Mouse (Mus musculus) limb, embryonic 12.5 days (tissue): Measurements from ENCODE around the gene Fam71e1. TPM values are rescaled to one million over a fixed set of nuclear protein-coding genes. Genes with fewer than 3 reads are reported as not detected.

Experiments
- ATAC-seq: fragments of 200-750 bp; cut with Nextera tagmentation; 2 replicates; pipeline ENCODE4 v1.8.0; 2017; ENCODE audit warnings: low read depth, moderate TSS enrichment; ENCODE audit not compliant: insufficient number of reproducible peaks, insufficient read depth, low FRiP score, low TSS enrichment
- H3K27ac ChIP-seq: fragments of 300-500 bp; sonication (generic); 2 replicates; pipeline ENCODE4 v1.5.1; 2016; ENCODE audit warnings: mild to moderate bottlenecking, moderate library complexity
- H3K27me3 ChIP-seq: fragments of 300-500 bp; sonication (generic); 2 replicates; pipeline ENCODE4 v1.6.1; 2016; ENCODE audit warnings: mild to moderate bottlenecking, moderate library complexity
- H3K36me3 ChIP-seq: fragments of 300-500 bp; sonication (generic); 2 replicates; pipeline ENCODE4 v1.6.1; 2016; ENCODE audit warnings: mild to moderate bottlenecking, moderate library complexity
- H3K4me1 ChIP-seq: fragments of 300-500 bp; sonication (generic); replicated peaks from 2 replicates; pipeline ENCODE4 v1.6.1; 2016
- H3K4me2 ChIP-seq: fragments of 300-500 bp; sonication (generic); 2 replicates; pipeline ENCODE4 v1.6.1; 2016; ENCODE audit warnings: mild to moderate bottlenecking, moderate library complexity
- H3K4me3 ChIP-seq: fragments of 300-500 bp; sonication (generic); replicated peaks from 2 replicates; pipeline ENCODE4 v1.5.1; 2016; ENCODE audit warnings: mild to moderate bottlenecking
- H3K9ac ChIP-seq: fragments of 300-500 bp; sonication (generic); replicated peaks from 2 replicates; pipeline ENCODE4 v1.6.1; 2016; ENCODE audit warnings: mild to moderate bottlenecking, moderate library complexity
- H3K9me3 ChIP-seq: fragments of 300-500 bp; sonication (generic); 2 replicates; pipeline ENCODE4 v1.6.1; 2016; ENCODE audit warnings: mild to moderate bottlenecking, moderate library complexity
- WGBS: fragments of 180-500 bp; shearing (Covaris S2); methylation state at CpG from one replicate; pipeline ENCODE4 v1.1.7; 2016; 5-methylcytosine and 5-hydroxymethylcytosine counted together
- polyA plus RNA-seq: library from polyadenylated mRNA; unstranded; fragments of >200 nt; fragmentation: Nextera tagmentation; extraction: Ambion mirVana; gene quantifications from 2 replicates; pipeline ENCODE4 v1.2.1, GENCODE M21; 2016

The Fam71e1 gene
- polyA plus RNA-seq, 1 experiment from 2014 or later: 19.0 TPM

- no peak overlapping the region for H3K9ac ChIP-seq
- H3K27me3 ChIP-seq: peaks cover 50% of the 10 kb centered on the region
- H3K4me1 ChIP-seq: peaks cover 21% of the 10 kb centered on the region
- H3K27ac ChIP-seq: no peak overlapping the region
- WGBS: 51% methylated on average over 9 of the region's 9 CpGs
- no peak for ATAC-seq
- H3K9me3 ChIP-seq: no peaks in the 10 kb centered on the region
- H3K4me2 ChIP-seq: no peak overlapping the region
- no peaks in the 10 kb centered on the region for H3K36me3 ChIP-seq
- H3K4me3 ChIP-seq: no peak overlapping the region
These were observed 23.3 kb upstream of the Fam71e1 start for GRCm38 (mm10) chr7:44472961-44473646.

GRCm38 (mm10) chr7:44474419-44474818 is 22.0 kb upstream of the Fam71e1 start:
- Histone ChIP-seq H3K36me3 (no peaks in the 10 kb centered on the region), H3K4me2 (peak overlapping the region; percentile 2; the same call in 1 of the 2 replicates), H3K9ac (0 out of 2 replicates have a peak overlapping the region, but pooled peaks have one; percentile 31), H3K27me3 (peaks cover 63% of the 10 kb centered on the region), H3K4me1 (peaks cover 13% of the 10 kb centered on the region), H3K9me3 (no peaks in the 10 kb centered on the region), H3K4me3 (0 out of 2 replicates have a peak overlapping the region, but pooled peaks have one; percentile 13), H3K27ac (0 out of 2 replicates have a peak overlapping the region, but pooled peaks have one; percentile 8)
- 37% methylated on average over 4 of the region's 4 CpGs for WGBS
- ATAC-seq: no peak

DNA sequence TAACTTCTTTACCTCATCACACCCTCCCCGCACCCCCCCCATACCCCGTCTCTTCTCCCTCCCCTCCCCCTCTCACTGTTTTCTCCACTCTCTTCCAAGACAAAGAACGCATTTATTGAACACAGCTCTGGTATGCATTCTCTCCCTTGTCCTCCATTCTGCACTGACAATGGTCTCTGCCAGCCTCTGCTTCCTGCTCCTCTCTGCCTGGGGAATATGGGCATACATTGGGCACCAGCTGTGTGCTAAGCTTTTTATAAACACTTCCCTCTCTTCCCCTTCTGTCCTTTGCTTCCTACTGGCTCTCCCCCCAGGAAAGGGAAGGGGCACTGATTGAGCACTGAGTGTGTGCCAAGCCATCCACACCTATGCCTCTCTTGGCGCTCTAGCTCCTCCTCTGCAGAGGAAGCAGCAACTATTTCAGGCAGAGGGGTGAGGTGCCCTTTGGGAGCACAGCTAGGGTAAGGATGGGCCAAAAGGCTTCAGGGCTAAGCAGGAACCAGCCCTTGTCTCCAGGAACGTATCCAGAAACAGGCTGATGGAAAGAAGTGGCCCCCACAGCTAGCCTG is 21.3 kb upstream of the Fam71e1 start:
- Histone ChIP-seq H3K4me2 (peak overlapping the region; percentile 2; the same call in 1 of the 2 replicates), H3K27me3 (peaks cover 70% of the 10 kb centered on the region)

DNA sequence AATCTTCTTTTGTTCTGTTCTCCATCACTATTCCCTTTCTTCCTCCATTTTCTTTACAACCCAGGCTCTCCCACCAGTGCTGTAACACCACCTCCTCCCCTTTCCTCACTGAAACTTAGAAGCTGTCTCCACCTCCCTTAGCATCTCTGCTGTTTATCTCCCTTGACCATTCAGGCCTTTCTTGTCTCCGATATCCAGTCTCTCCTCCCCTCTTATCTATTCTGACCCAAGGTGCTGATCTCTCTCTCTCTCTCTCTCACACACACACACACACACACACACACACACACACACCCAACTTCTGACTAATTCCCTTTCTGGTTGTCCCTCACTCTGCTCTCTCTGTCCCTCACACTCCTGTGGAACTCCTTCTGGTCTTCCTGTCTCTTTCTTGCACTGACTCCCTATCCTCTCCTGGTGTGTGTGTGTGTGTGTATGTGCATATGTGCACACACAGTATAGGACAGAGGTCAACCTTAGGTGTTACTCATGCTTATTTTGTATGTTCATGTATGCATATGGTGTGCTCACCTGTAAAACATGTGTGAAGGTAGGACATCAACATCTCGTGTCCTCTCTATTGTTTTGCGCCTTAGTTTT is 13.4 kb upstream of the Fam71e1 start:
- ATAC-seq: no peak
- H3K4me3 ChIP-seq: no peak overlapping the region

More for the DNA sequence above, 21.3 kb upstream of the Fam71e1 start:
- Histone ChIP-seq H3K27ac (no peak overlapping the region), H3K4me1 (peaks cover 13% of the 10 kb centered on the region), H3K36me3 (no peaks in the 10 kb centered on the region), H3K4me3 (0 out of 2 replicates have a peak overlapping the region, but pooled peaks have one; percentile 0), H3K9ac (no peak overlapping the region), H3K9me3 (no peaks in the 10 kb centered on the region)
- no peak for ATAC-seq
- 36% methylated on average over 5 of the region's 5 CpGs for WGBS

GRCm38 (mm10) chr7:44484109-44484508 is 12.3 kb upstream of the Fam71e1 start:
- ATAC-seq: no peak
- H3K27me3 ChIP-seq: peaks cover 38% of the 10 kb centered on the region
- H3K36me3 ChIP-seq: peaks cover 8% of the 10 kb centered on the region; the same call in 1 of the 2 replicates
- H3K27ac ChIP-seq: no peak overlapping the region
- no peak overlapping the region for H3K4me2 ChIP-seq
- no peaks in the 10 kb centered on the region for H3K4me1 ChIP-seq
- no peaks in the 10 kb centered on the region for H3K9me3 ChIP-seq
- no peak overlapping the region for H3K9ac ChIP-seq
- H3K4me3 ChIP-seq: no peak overlapping the region
- 84% methylated on average over 1 of the region's 1 CpGs for WGBS

More for the DNA sequence above, 13.4 kb upstream of the Fam71e1 start:
- Histone ChIP-seq H3K36me3 (no peaks in the 10 kb centered on the region), H3K4me2 (no peak overlapping the region), H3K27me3 (peaks cover 50% of the 10 kb centered on the region), H3K27ac (no peak overlapping the region), H3K9me3 (no peaks in the 10 kb centered on the region), H3K9ac (no peak overlapping the region), H3K4me1 (no peaks in the 10 kb centered on the region)
- WGBS: 69% methylated on average over 3 of the region's 3 CpGs

- Histone ChIP-seq H3K9me3 (no peaks in the 10 kb centered on the region), H3K27ac (no peak overlapping the region), H3K4me1 (no peaks in the 10 kb centered on the region), H3K27me3 (peaks cover 29% of the 10 kb centered on the region), H3K4me2 (no peak overlapping the region), H3K9ac (no peak overlapping the region), H3K4me3 (no peak overlapping the region), H3K36me3 (peaks cover 15% of the 10 kb centered on the region)
- peak; percentile 54; the same call in 1 of the 2 replicates for ATAC-seq
- 31% methylated on average over 5 of the region's 5 CpGs for WGBS
These were observed 11.4 kb upstream of the Fam71e1 start for GRCm38 (mm10) chr7:44484841-44485571.

DNA sequence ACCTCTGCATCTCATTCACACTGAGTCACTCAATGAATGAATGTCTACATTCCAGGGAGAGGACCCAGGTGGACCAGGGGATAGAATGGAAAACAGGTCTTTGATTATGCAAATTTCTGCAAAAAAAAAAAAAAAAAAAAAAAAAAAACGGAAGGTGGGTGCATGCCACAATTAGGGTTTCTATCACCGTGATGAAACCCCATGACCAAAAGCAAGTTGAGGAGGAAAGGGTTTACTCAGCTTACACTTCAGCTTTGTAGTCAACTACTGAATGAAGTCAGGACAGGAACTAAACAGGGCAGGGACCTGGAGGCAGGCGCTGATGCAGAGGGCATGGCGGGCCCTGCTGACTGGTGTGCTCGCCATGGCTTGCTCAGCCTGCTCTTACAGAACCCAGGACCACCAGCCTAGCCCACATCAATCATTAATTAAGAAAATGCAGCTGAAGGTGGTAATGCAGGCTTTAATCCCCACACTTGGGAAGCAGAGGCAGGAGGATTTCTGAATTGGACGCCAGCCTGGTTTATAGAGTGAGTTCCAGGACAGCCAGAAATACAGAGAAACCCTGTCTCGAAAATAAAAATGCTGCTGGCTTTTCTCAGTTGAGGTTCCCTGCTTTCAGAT is 10.7 kb upstream of the Fam71e1 start:
- H3K27me3 ChIP-seq: peaks cover 24% of the 10 kb centered on the region
- no peaks in the 10 kb centered on the region for H3K9me3 ChIP-seq
- peaks cover 22% of the 10 kb centered on the region for H3K36me3 ChIP-seq
- H3K9ac ChIP-seq: no peak overlapping the region
- H3K4me1 ChIP-seq: no peaks in the 10 kb centered on the region
- WGBS: 76% methylated on average over 6 of the region's 7 CpGs
- H3K4me3 ChIP-seq: no peak overlapping the region
- H3K27ac ChIP-seq: no peak overlapping the region
- no peak overlapping the region for H3K4me2 ChIP-seq
- no peak for ATAC-seq

DNA sequence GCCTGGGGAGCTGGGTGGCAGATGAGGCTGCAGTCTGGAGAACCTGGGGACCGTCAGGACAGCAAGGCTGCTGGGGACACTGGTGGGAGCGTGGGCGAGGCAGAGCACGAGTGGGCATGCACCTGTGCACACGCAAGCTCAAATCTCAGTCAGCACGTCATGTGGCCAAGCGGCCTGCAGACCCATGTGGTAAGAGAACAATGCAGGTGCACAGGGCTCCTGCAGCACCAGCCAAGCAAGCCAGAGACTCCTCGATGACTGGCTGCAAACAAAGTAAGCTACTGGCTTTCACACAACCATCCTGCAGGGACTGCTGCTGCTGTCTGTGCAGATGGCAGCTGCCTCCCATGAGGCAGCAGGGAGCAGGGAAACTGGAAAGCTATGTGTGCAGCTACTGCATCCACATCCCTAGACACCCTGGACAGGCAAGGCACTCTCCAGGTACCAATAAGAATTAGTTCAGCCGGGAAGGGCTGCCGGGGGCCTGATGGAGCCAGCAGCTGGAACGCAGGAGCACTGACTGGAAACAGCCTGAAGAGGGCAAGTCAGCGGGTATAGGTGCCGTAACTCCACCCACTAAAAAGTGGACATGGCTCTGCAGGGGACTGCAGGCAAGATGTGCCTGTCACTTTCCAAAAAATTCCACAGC is 9.3 kb upstream of the Fam71e1 start:
- H3K27me3 ChIP-seq: peaks cover 13% of the 10 kb centered on the region; the same call in 1 of the 2 replicates
- no peak overlapping the region for H3K9ac ChIP-seq
- 67% methylated on average over 13 of the region's 13 CpGs for WGBS
- H3K4me2 ChIP-seq: no peak overlapping the region
- peaks cover 36% of the 10 kb centered on the region for H3K36me3 ChIP-seq
- H3K4me3 ChIP-seq: no peak overlapping the region
- H3K27ac ChIP-seq: no peak overlapping the region
- H3K4me1 ChIP-seq: no peaks in the 10 kb centered on the region
- H3K9me3 ChIP-seq: no peaks in the 10 kb centered on the region
- ATAC-seq: no peak

DNA sequence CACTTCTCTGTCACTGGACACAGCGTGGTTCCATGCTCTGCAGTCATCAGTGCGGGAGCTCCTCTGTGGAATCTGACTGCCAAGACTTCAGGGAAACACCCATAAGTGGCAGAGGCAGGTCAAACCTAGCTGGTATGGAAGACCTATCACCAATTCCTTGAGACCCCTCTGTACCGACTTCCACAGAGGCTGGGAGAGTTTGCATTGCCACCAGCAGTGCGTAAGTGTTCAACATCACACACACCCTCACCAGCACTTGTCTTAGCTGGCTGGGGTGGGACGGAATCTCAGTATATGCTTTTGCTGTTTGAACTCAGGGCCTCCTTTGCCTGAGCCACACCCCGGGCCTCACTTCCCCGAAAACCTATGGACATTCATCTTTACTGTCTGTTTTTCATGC is 8.4 kb upstream of the Fam71e1 start:
- H3K36me3 ChIP-seq: peaks cover 45% of the 10 kb centered on the region
- H3K9ac ChIP-seq: no peak overlapping the region
- no peaks in the 10 kb centered on the region for H3K4me1 ChIP-seq
- ATAC-seq: no peak
- WGBS: 87% methylated on average over 7 of the region's 7 CpGs
- no peak overlapping the region for H3K4me2 ChIP-seq
- H3K27me3 ChIP-seq: peaks cover 4% of the 10 kb centered on the region; the same call in 1 of the 2 replicates
- H3K4me3 ChIP-seq: no peak overlapping the region
- no peaks in the 10 kb centered on the region for H3K9me3 ChIP-seq
- no peak overlapping the region for H3K27ac ChIP-seq

DNA sequence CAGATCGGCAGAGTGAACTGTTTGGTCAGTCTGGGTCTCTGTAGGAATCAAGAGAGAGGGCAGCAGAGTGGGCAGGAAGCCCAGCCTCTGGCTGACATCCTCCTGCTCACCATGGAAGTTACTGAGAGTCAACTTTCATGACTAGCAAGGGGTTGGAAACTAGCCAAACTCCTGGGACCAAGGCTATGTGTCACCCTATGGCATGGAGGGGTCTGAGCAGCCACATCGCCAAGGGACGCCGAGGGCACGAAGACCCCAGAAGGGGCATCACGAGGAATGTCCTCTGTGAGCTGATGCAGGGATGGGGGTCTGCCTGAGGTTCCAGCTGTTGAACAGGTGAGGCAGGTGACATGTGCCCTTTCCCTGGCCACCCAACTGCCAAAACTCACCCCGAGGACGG is 7.8 kb upstream of the Fam71e1 start:
- Histone ChIP-seq H3K4me3 (no peak overlapping the region), H3K27ac (no peak overlapping the region), H3K9ac (no peak overlapping the region), H3K27me3 (no peaks in the 10 kb centered on the region), H3K9me3 (no peaks in the 10 kb centered on the region), H3K4me2 (no peak overlapping the region), H3K36me3 (peaks cover 51% of the 10 kb centered on the region), H3K4me1 (no peaks in the 10 kb centered on the region)
- 89% methylated on average over 8 of the region's 8 CpGs for WGBS
- no peak for ATAC-seq
